Mouse (Mus musculus): ENCODE measurements around the gene Olfr532.
"Not testable (repeated sequence)": the region's sequence is repeated elsewhere in the genome, so short reads cannot be mapped to it uniquely, and the experiment has no call there.

Olfr532 gene

DNA sequence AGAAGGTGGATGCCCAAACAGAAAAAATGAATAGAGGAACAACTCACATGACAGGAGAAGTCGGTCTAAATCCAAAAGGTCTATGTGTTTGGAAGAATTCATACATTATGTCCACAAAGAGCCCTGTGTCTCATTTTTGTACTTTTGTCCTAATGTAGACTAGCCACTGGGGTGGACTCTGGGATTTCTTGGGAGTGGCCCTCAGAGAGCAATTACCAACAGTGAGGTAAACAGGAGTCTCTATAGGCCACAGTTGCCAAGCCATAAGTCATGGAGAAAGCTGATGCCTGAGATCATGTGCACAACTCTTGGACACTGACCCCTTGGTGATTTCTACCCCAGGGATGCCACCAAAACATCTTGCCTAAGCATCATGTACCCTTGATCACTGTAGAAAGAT is at the start of gene Olfr532:
Olfr532 (minus strand) TSS at position 101 of the 400 bp plus-strand sequence.
- in situ Hi-C loops (cut with MseI, MboI), result no loop called here

DNA sequence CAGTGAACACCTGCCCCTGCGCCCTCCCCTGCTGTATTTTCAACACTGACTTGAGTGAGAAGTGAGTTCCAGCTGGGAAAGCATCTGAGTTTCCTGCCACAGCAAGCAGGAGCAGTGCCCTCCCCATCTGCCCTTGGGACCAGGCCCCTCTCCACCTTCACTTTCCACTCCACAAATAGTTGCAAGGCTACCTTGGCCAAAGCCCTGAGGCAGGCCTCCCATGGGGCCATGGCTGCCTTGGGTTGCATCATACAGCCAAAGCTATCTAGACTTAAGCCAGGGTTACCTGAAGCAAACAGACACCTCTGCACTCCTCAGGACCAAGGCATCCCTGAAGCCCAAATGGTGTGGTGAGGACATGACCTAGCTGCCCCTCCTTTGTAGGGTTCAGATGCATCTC is 41.6 kb upstream of the Olfr532 start, which contains the start of gene Olfr533:
Olfr533 (plus strand) TSS at position 301 of the 400 bp plus-strand sequence.
- in situ Hi-C loops (cut with MseI, MboI), result not testable (repeated sequence)

GRCm38 (mm10) chr7:140443141-140443540 is 21.7 kb upstream of the Olfr532 start:
- in situ Hi-C loops (cut with MseI, MboI), result no loop called here

- in situ Hi-C loops (cut with MseI, MboI), result no loop called here
Observed at GRCm38 (mm10) chr7:140402818-140403217, 18.6 kb downstream of the Olfr532 start, which contains the start of gene Olfr531. TSS of gene Olfr531 (minus strand) at chr7:140402918.

GRCm38 (mm10) chr7:140376911-140377310 is 44.5 kb downstream of the Olfr532 start:
- in situ Hi-C loops (cut with MseI, MboI), result no loop called here

DNA sequence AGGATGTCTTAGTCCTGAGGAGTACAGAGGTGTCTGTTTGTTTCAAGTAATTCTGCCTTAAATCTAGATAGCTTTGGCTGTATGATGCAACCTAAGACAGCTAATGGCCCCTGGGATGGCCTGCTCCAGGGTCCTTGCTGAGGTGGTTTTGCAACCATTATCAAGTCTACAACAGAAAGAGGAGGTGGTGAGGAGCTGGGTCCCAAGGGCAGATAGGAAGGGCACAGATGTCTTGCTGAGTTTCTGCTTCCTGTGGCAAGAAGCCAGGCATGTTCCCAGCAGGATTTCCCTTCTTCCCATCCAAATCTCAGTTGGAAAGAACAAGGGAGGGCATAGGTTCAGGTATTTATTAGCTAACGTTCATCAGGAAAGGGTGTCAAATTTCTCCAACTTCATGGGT is 45.2 kb downstream of the Olfr532 start, which contains the start of gene Olfr530:
Olfr530 (minus strand) TSS at position 101 of the 400 bp plus-strand sequence.
- in situ Hi-C loops (cut with MseI, MboI), result no loop called here

DNA sequence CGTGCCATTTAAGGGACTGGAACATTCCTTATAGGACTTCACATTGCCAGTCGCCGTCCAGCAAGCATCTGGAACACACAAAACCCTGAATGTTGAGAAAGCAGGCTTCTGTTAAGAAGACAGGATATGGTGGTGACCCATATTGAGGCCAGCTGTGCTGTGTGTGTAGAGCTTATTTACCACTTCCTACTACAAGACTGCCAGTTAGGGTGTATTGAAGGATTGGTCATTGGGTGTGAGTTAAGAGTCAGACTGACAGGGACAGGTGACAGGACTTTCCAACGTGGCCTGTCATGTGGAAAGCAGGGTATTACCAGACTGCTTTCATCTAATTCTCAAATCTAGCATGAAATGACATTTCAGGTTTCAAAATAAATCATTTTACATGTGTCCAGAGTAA is 47.1 kb downstream of the Olfr532 start:
- in situ Hi-C loops (cut with MseI, MboI), result no loop called here

All from mouse trophoblast stem cell (cell line).